Mouse (Mus musculus) liver, embryonic 18 days (tissue): ENCODE results near the gene Btnl9. TPM values are rescaled to one million over a fixed set of nuclear protein-coding genes. Genes with fewer than 3 reads are reported as not detected.

Source experiments
- polyA plus RNA-seq: library from polyadenylated mRNA; depleted of rRNA; stranded (reverse); fragments of >200 nt; gene quantifications from 2 replicates; pipeline ENCODE4 v1.2.3, GENCODE M21; 2012; rRNA removed

The Btnl9 gene
- 1.4 TPM in 2 replicates for polyA plus RNA-seq

GRCm38 (mm10) chr11:49186955-49187488 lies at the start of gene Btnl9:
Gene Btnl9, minus strand, starts transcription at chr11:49187159.

GRCm38 (mm10) chr11:49203129-49203768 lies 16.3 kb upstream of the Btnl9 start, which contains the start of gene Zfp62:
Gene Zfp62, plus strand, starts transcription at chr11:49203292.

GRCm38 (mm10) chr11:49154077-49154476 lies 32.9 kb downstream of the Btnl9 start, which contains the start of gene Olfr1394:
Gene Olfr1394, plus strand, starts transcription at chr11:49154377.

GRCm38 (mm10) chr11:49141974-49142373 lies 45.0 kb downstream of the Btnl9 start, which contains the start of gene Olfr1395:
Gene Olfr1395, plus strand, starts transcription at chr11:49142274.

Other genes with a start within 250 kb of the Btnl9 start
- 2.2 and 2.8 TPM in 2 replicates for gene Psme2b, start 241.0 kb downstream of the Btnl9 start, polyA plus RNA-seq
- gene Olfr56, start 208.3 kb downstream of the Btnl9 start, polyA plus RNA-seq, result 0.42 TPM in 2 replicates
- 0.67 and 0.99 TPM in 2 replicates for gene 9930111J21Rik1, start 207.8 kb downstream of the Btnl9 start, polyA plus RNA-seq
- 0.16 and 0.17 TPM in 2 replicates for gene Gm12185, start 194.9 kb downstream of the Btnl9 start, polyA plus RNA-seq
- gene Tgtp1, start 193.0 kb downstream of the Btnl9 start, polyA plus RNA-seq, result 9.5 and 11.9 TPM in 2 replicates
- gene 9930111J21Rik2, start 135.9 kb downstream of the Btnl9 start, polyA plus RNA-seq, result 1.9 TPM in 2 replicates
- 1.8 and 5.0 TPM in 2 replicates for gene Tgtp2, start 123.0 kb downstream of the Btnl9 start, polyA plus RNA-seq
- 17.6 and 25.6 TPM in 2 replicates for gene Ifi47, start 110.6 kb downstream of the Btnl9 start, polyA plus RNA-seq
- 0.02 TPM in 1 of 2 replicates, not detected in the other for gene Olfr1396, start 72.3 kb downstream of the Btnl9 start, polyA plus RNA-seq
- gene Olfr1395, start 44.9 kb downstream of the Btnl9 start, polyA plus RNA-seq, result not detected in 2 replicates
- not detected in 2 replicates for gene Olfr1394, start 32.8 kb downstream of the Btnl9 start, polyA plus RNA-seq
- 5.3 and 5.4 TPM in 2 replicates for gene Zfp62, start 16.1 kb upstream of the Btnl9 start, polyA plus RNA-seq
- gene Mgat1, start 57.0 kb upstream of the Btnl9 start, polyA plus RNA-seq, result 44.3 and 46.4 TPM in 2 replicates
- 0.10 and 0.14 TPM in 2 replicates for gene Olfr1393, start 91.1 kb upstream of the Btnl9 start, polyA plus RNA-seq
- 0.02 TPM in 2 replicates for gene Olfr1392, start 98.1 kb upstream of the Btnl9 start, polyA plus RNA-seq
- not detected in 2 replicates for gene Olfr10, start 117.6 kb upstream of the Btnl9 start, polyA plus RNA-seq
- not detected in 2 replicates for gene Olfr1391, start 135.6 kb upstream of the Btnl9 start, polyA plus RNA-seq
- not detected in 2 replicates for gene Olfr1390, start 148.0 kb upstream of the Btnl9 start, polyA plus RNA-seq
- not detected in 2 replicates for gene Olfr1389, start 235.9 kb upstream of the Btnl9 start, polyA plus RNA-seq
- gene Olfr1388, start 249.5 kb upstream of the Btnl9 start, polyA plus RNA-seq, result 0.05 and 0.06 TPM in 2 replicates